Mouse (Mus musculus) frontal cortex, postnatal 36 days (tissue): ENCODE results near the gene Gm17416.

Experiments used
- DNase-seq, 2 experiments: peaks; one replicate each; pipeline ENCODE4 v3.0.0; 2022; ENCODE audit warnings: low spot score in 2 of 2

Gene Gm17416

DNA sequence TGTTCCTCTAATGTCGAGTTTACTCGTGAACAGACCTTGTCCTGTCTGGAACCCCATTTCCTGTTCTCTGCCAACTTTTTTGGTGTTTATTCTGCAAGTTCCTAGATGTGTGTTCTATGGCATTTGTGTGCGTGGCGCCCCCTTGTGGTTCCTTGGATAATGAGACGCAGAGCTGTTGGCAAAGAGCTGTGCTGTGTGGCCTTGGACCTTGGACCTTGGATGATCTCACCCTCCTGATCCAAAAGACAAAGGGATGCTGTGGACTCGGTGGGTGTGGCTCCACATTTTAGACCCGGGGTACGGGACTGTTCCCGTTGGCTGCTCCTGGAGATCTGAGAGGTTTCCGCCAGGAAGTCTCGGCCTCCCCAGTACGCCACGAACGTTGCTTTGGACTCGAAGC is 34.9 kb downstream of the Gm17416 start, which contains the start of gene Defb36:
Gene Defb36, plus strand, starts transcription at position 271 of the 400 bp plus-strand sequence.
- peak; percentile 18 to 19 for DNase-seq

DNA sequence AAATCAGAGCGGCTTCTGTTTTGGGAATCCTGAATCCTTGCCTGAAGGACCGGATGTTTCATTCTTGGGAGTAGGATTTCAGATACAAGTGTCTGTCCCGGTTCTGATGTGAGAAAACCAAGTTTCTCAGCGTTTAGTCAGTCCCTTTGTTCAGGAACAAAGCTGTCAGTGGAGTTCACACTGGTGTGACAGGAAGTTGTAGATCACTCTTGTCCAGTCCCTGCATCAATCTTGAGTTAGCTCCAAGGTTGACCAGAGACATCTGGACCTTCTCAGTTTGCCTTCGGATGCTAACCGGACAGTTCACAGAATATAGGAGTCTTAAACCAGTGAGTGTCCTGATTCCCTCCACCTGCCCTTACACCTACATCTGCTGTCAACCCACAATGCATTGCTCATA is 38.6 kb downstream of the Gm17416 start:
- no peak for DNase-seq

DNA sequence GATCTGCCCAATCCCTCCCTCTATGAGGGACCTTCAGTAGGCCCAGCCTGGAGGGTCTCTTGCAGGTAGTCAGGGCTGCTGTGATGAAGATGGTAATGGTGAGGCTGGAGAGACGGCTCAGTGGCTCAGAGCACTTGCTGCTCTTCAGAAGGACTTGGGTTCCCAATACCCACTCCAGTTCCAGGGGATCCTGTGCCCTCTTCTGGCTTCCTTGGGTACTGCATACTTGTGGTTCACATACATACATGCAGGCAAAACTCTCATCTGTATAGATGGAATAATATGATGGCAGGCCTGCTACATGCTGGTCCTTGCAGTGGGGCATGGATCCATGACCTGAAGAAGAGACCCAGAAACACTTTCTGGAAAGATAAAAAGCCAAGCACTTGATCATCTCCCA is 39.6 kb downstream of the Gm17416 start:
- no peak for DNase-seq

DNA sequence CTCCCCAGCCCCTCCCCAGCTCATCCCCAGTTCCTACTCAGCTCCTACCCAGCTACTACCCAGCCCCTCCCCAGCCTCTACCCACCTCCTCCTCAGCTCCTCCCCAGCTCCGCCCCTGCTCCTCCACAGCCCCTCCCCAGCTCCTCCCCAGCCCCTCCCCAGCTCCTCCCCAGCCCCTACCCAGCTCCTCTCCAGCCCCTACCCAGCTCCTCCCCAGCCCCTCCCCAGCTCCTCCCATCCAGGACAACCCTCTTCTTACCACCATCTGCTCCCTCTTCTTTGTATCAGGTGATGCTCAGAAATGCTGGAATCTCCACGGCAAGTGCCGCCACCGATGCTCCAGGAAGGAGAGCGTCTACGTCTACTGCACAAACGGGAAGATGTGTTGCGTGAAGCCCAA is 43.1 kb downstream of the Gm17416 start:
- DNase-seq: no peak

DNA sequence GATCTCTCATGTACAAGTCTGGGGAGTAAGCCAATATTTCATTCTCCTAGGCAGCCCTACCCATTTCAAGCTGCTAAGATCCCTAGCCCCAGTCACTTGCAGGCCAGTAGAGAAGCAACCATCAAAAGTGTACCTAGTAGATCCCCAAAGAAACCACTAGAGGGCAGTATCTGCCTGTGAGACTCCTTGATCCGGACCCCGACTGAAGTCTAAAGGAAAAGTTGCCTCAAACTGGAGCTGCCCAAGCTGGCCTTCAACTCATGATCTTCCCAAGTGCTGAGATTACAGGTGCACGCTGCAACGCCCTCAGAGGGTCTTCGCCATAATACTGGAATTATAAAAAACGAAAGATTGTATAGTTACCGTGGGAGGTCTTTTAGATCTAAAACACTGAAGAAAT is 46.4 kb downstream of the Gm17416 start:
- peak; percentile 30 to 71 for DNase-seq

DNA sequence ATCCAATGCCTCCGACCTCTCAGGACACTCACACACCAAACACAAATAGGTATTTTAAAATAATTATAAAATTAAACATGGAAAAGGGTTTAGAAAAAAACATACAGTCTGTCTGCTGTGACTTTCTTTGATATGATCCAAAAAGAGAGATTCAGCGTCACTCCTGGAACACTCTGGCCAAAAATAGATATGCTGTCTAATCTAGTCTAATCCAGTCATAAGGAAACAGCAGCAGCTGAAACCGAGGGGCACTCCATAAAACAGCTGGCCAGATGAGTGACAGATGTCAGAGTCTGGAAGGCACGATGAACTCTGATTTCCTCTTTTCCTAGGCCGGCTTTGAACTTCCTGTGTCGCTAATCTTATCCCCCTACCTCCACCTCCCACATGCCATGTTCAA is 47.3 kb downstream of the Gm17416 start:
- no peak for DNase-seq

DNA sequence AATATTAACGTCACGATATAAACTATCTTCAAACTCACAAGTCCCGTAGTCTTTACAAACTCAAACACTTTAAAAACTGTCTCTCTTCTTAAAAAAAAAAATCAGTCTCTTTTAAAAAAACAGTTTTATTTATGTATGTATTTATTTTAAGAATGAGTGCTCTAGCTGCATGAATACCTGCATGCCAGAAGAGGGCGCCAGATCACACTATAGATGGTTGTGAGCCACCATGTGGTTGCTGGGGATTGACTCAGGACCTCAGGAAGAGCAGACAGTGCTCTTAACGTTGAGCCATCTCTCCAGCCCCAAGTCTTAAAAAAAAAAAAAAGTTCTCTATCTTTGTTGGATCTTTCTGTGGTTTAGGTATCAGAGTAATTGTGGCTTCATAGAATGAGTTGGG is 48.2 kb downstream of the Gm17416 start:
- no peak for DNase-seq
